Mouse (Mus musculus) forebrain, embryonic 16.5 days (tissue): Measurements from ENCODE around the gene Exd2. TPM values are rescaled to one million over a fixed set of nuclear protein-coding genes. Genes with fewer than 3 reads are reported as not detected.
A peak's percentile ranks its signal among the peaks of the same experiment; 100 is the strongest.

ENCODE experiments used
- ATAC-seq: fragments of 200-750 bp; cut with Nextera tagmentation; 2 replicates; pipeline ENCODE4 v1.8.0; 2017; ENCODE audit warnings: mild to moderate bottlenecking, moderate library complexity
- H3K27ac ChIP-seq: fragments of 300-500 bp; sonication (generic); 2 replicates; pipeline ENCODE4 v1.5.1; 2014; ENCODE audit warnings: low read length, control low read depth
- H3K27me3 ChIP-seq: fragments of 300-500 bp; sonication (generic); replicated peaks from 2 replicates; pipeline ENCODE4 v1.6.1; 2014; ENCODE audit warnings: low read length; ENCODE audit not compliant: control insufficient read depth, insufficient read depth
- H3K36me3 ChIP-seq: fragments of 300-500 bp; sonication (generic); 2 replicates; pipeline ENCODE4 v1.6.1; 2014; ENCODE audit not compliant: control insufficient read depth, insufficient read depth
- H3K4me1 ChIP-seq: fragments of 300-500 bp; sonication (generic); replicated peaks from 2 replicates; pipeline ENCODE4 v1.6.1; 2014; ENCODE audit warnings: low read length; ENCODE audit not compliant: control insufficient read depth, insufficient read depth
- H3K4me2 ChIP-seq: fragments of 300-500 bp; sonication (generic); 2 replicates; pipeline ENCODE4 v1.6.1; 2014; ENCODE audit warnings: mild to moderate bottlenecking, low read length, control low read depth
- H3K4me3 ChIP-seq: fragments of 300-500 bp; sonication (generic); replicated peaks from 2 replicates; pipeline ENCODE4 v1.5.1; 2014; ENCODE audit warnings: mild to moderate bottlenecking, low read length, control low read depth
- H3K9ac ChIP-seq: fragments of 300-500 bp; sonication (generic); replicated peaks from 2 replicates; pipeline ENCODE4 v1.6.1; 2014; ENCODE audit warnings: low read depth, low read length, control low read depth
- H3K9me3 ChIP-seq: fragments of 300-500 bp; sonication (generic); 2 replicates; pipeline ENCODE4 v1.6.1; 2016; ENCODE audit warnings: low read length; ENCODE audit not compliant: control insufficient read depth
- WGBS: fragments of 180-500 bp; shearing (Covaris S2); extraction: QIAGEN DNeasy Blood & Tissue Kit; methylation state at CpG from one replicate; pipeline ENCODE4 v1.1.7; 2014; 5-methylcytosine and 5-hydroxymethylcytosine counted together
- polyA plus RNA-seq: library from polyadenylated mRNA; unstranded; fragments of >200 nt; fragmentation: Nextera tagmentation; extraction: Ambion mirVana; gene quantifications from 2 replicates; pipeline ENCODE4 v1.2.1, GENCODE M21; 2015

Gene Exd2
- polyA plus RNA-seq, 1 experiment from 2014 or later = 71.0 TPM

DNA sequence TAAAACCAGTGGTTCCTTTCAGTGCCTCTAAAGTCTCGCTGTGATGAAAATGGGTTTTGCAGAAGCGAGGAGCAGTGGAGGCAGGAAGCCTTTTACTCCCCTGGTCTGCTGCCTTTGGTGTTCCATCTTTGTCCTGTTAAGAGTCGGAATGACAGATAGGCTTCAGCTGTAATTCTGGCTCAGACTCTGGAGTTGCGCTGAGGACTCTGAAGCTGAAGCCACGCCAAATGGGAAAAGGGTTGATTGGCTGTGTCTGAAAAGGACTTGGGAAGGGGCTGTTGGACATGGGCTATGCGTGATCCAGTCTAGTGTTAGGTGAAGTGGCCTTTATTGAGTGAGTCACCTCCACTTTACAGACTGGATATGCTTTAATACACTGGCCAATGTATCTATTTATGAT lies 67.7 kb downstream of the Exd2 start:
- H3K9me3 ChIP-seq = no peaks in the 10 kb centered on the region
- H3K27ac ChIP-seq = no peak overlapping the region
- 68% methylated on average over 6 of the region's 6 CpGs for WGBS
- no peak for ATAC-seq
- H3K4me3 ChIP-seq = no peak overlapping the region
- H3K4me1 ChIP-seq = peaks cover 17% of the 10 kb centered on the region
- no peaks in the 10 kb centered on the region for H3K27me3 ChIP-seq
- H3K4me2 ChIP-seq = no peak overlapping the region
- no peaks in the 10 kb centered on the region for H3K36me3 ChIP-seq
- H3K9ac ChIP-seq = no peak overlapping the region

- Histone ChIP-seq H3K36me3 (no peaks in the 10 kb centered on the region), H3K27me3 (no peaks in the 10 kb centered on the region), H3K4me2 (no peak overlapping the region), H3K27ac (no peak overlapping the region), H3K9ac (no peak overlapping the region), H3K4me1 (peaks cover 10% of the 10 kb centered on the region), H3K4me3 (no peak overlapping the region), H3K9me3 (no peaks in the 10 kb centered on the region)
- no peak for ATAC-seq
- WGBS = 87% methylated on average over 10 of the region's 10 CpGs
Observed at GRCm38 (mm10) chr12:80531585-80531984, 68.7 kb downstream of the Exd2 start.

DNA sequence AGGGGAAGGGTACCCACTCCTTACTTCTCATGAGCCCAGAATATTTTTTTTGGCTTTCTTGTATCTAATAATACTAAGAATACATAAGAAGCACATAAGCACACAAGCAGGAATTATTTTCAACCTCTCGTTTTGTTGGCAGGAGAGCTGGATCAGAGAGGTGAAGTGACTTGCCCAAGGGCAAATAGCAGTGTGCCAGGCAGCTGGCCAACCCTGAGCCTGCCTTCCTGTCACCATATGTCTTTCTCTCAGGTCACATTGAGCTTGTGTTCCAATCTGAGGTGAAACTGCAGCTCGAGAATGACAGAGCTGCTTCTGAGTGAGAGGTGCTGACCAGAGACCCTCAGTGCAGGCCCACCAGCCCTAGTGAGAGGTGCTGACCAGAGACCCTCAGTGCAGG lies 71.0 kb downstream of the Exd2 start:
- ATAC-seq = no peak
- no peak overlapping the region for H3K4me3 ChIP-seq
- H3K4me2 ChIP-seq = no peak overlapping the region
- H3K27me3 ChIP-seq = no peaks in the 10 kb centered on the region
- no peaks in the 10 kb centered on the region for H3K9me3 ChIP-seq
- no peaks in the 10 kb centered on the region for H3K36me3 ChIP-seq
- H3K9ac ChIP-seq = no peak overlapping the region
- H3K4me1 ChIP-seq = peaks cover 2% of the 10 kb centered on the region; the same call in 1 of the 2 replicates
- 54% methylated on average over 2 of the region's 2 CpGs for WGBS
- no peak overlapping the region for H3K27ac ChIP-seq

GRCm38 (mm10) chr12:80537313-80537712 lies 74.4 kb downstream of the Exd2 start:
- H3K27me3 ChIP-seq = no peaks in the 10 kb centered on the region
- H3K9ac ChIP-seq = no peak overlapping the region
- 91% methylated on average over 2 of the region's 2 CpGs for WGBS
- H3K9me3 ChIP-seq = no peaks in the 10 kb centered on the region
- H3K27ac ChIP-seq = no peak overlapping the region
- H3K4me3 ChIP-seq = no peak overlapping the region
- H3K4me2 ChIP-seq = no peak overlapping the region
- ATAC-seq = no peak
- 0 out of 2 replicates have a peak, but pooled peaks cover 2% of the 10 kb centered on the region for H3K4me1 ChIP-seq
- no peaks in the 10 kb centered on the region for H3K36me3 ChIP-seq

GRCm38 (mm10) chr12:80538311-80538710 lies 75.4 kb downstream of the Exd2 start:
- WGBS = 72% methylated on average over 6 of the region's 6 CpGs
- no peak overlapping the region for H3K9ac ChIP-seq

GRCm38 (mm10) chr12:80545310-80545709 lies 82.4 kb downstream of the Exd2 start:
- peak; percentile 45 for ATAC-seq
- WGBS = 14% methylated on average over 4 of the region's 4 CpGs
- H3K4me3 ChIP-seq = no peak overlapping the region
- no peak overlapping the region for H3K9ac ChIP-seq
- peak overlapping the region; percentile 30; the same call in 1 of the 2 replicates for H3K27ac ChIP-seq
- H3K9me3 ChIP-seq = no peaks in the 10 kb centered on the region
- H3K27me3 ChIP-seq = no peaks in the 10 kb centered on the region
- H3K36me3 ChIP-seq = no peaks in the 10 kb centered on the region
- no peak overlapping the region for H3K4me2 ChIP-seq
- H3K4me1 ChIP-seq = peaks cover 11% of the 10 kb centered on the region

More at GRCm38 (mm10) chr12:80538311-80538710, 75.4 kb downstream of the Exd2 start:
- no peak overlapping the region for H3K4me2 ChIP-seq
- H3K36me3 ChIP-seq = no peaks in the 10 kb centered on the region
- ATAC-seq = no peak
- 0 out of 2 replicates have a peak, but pooled peaks cover under 1% of the 10 kb centered on the region for H3K4me1 ChIP-seq
- no peak overlapping the region for H3K27ac ChIP-seq
- no peaks in the 10 kb centered on the region for H3K9me3 ChIP-seq
- no peaks in the 10 kb centered on the region for H3K27me3 ChIP-seq
- H3K4me3 ChIP-seq = no peak overlapping the region

DNA sequence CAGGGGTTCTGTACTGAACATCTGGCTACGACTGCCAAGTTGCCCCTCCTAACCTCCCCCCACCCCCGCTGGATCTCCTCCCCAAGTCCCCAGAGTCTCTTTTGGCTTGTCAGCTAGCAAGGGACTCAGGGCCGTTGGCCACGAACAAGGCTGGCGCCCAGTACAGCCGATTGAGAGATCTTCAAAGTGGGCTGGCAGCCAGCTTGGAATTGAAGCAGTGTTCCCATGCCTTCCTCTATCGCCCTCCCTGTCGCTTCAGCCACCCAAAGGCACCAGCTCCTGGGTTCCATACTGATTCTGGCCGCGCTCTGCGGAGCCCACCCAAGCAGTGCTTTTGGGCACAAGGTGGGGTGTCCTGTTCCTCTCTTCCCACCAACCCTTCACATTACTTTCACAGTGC lies 86.8 kb downstream of the Exd2 start:
- H3K4me1 ChIP-seq = peaks cover 11% of the 10 kb centered on the region
- no peaks in the 10 kb centered on the region for H3K27me3 ChIP-seq
- H3K4me2 ChIP-seq = no peak overlapping the region
- no peaks in the 10 kb centered on the region for H3K9me3 ChIP-seq
- H3K4me3 ChIP-seq = no peak overlapping the region
- 59% methylated on average over 11 of the region's 11 CpGs for whole genome bisulfite sequencing
- H3K27ac ChIP-seq = no peak overlapping the region
- no peaks in the 10 kb centered on the region for H3K36me3 ChIP-seq
- ATAC-seq = peak; percentile 52
- H3K9ac ChIP-seq = no peak overlapping the region

Other genes with a start within 250 kb of the Exd2 start
- gene Actn1, start 202.7 kb upstream of the Exd2 start, polyA plus RNA-seq = 8.9 and 11.0 TPM in 2 replicates
- gene Dcaf5, start 26.5 kb upstream of the Exd2 start, polyA plus RNA-seq = 25.0 and 25.4 TPM in 2 replicates
- gene Galnt16, start 55.2 kb downstream of the Exd2 start, polyA plus RNA-seq = 22.4 and 28.5 TPM in 2 replicates
- 29.1 and 30.6 TPM in 2 replicates for gene Slc39a9, start 180.8 kb downstream of the Exd2 start, polyA plus RNA-seq
- 293 and 335 TPM in 2 replicates for gene Erh, start 181.2 kb downstream of the Exd2 start, polyA plus RNA-seq
- gene Plekhd1, start 229.5 kb downstream of the Exd2 start, polyA plus RNA-seq = 0.63 and 1.5 TPM in 2 replicates